Mouse (Mus musculus): ENCODE measurements around the gene Pard6b. TPM values are rescaled to one million over a fixed set of nuclear protein-coding genes. Genes with fewer than 3 reads are reported as not detected.
"Not testable (repeated sequence)": the region's sequence is repeated elsewhere in the genome, so short reads cannot be mapped to it uniquely, and the experiment has no call there.

Gene Pard6b
- total and polyA plus RNA-seq, 2 experiments from 2014 or later, result 3.5 to 6.5 TPM

DNA sequence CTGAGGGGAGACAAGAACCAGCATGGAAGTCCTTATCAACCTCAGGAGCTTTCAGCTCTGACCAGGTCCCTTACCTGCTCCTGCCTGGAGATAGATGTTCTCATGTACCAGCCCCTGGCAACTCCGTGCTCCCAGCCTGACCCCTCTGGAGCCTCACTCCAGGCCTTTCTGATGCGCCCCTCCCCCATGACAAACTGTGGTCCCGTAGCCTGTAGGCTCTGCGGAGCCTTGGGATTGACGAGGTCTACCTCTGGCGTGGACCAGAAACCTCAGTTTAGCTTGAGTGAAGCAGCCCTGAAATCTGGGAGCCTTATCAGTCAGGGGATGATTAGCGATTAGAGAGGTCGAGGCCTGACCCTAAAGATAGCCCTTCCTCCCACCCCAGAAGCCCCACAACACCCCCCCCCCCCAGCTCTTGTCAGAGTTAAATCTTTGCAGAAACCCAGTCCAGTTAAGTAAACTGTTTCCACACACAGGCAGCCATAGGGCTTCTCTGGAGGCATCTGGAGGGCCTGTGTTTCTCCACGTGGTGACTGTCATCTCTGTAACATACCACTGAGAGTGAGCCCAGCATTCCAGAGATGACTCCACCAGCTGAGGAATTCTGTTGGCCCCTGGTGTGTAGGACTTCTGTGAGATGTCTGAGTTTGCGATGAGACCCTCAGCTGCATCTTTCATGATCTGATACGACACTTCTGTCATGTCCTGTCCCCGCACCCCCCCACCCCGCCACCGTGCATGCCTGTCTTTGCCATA lies 24.7 kb upstream of the Pard6b start:
- H3K36me3 ChIP-seq (replicated peaks; ENCODE audit: control insufficient read depth, insufficient read depth, low read length), result no peaks in the 10 kb centered on the region

GRCm38 (mm10) chr2:168056666-168056933 lies 24.2 kb upstream of the Pard6b start:
- no peaks in the 10 kb centered on the region for H3K36me3 ChIP-seq (replicated peaks; ENCODE audit: control insufficient read depth, insufficient read depth, low read length)
- DNase-seq (ENCODE audit: low spot score) (no peak), ATAC-seq (ENCODE audit: insufficient read depth, low read depth) (no peak)
- 0 out of 2 replicates have a peak overlapping the region, but pooled peaks have one; percentile 3 for H3K4me2 ChIP-seq (ENCODE audit: low read depth, low read length)
- H3K27ac ChIP-seq (ENCODE audit: low read depth), result peak overlapping the region; percentile 46; the same call in 1 of the 2 replicates
- no peak overlapping the region for H3K4me3 ChIP-seq (ENCODE audit: low read depth, low read length)
- no peak overlapping the region for H3K9ac ChIP-seq (replicated peaks; ENCODE audit: low read depth, low read length)
- H3K9me3 ChIP-seq (replicated peaks; ENCODE audit: control insufficient read depth, low read length), result no peaks in the 10 kb centered on the region
- peaks cover 11% of the 10 kb centered on the region for H3K4me1 ChIP-seq (ENCODE audit: control insufficient read depth, insufficient read depth)
- no peak for TF ChIP-seq CTCF (IDR thresholded peaks at IDR 0.05; ENCODE audit: low read depth)
- whole genome bisulfite sequencing, result 31% methylated on average over 8 of the region's 8 CpGs
- H3K27me3 ChIP-seq (ENCODE audit: control insufficient read depth, insufficient read depth, low read length), result 0 out of 2 replicates have a peak, but pooled peaks cover 2% of the 10 kb centered on the region

More for the DNA sequence above, 24.7 kb upstream of the Pard6b start:
- DNase-seq (ENCODE audit: low spot score), result peak; percentile 36
- Histone ChIP-seq H3K9me3 (replicated peaks; ENCODE audit: control insufficient read depth, low read length) (no peaks in the 10 kb centered on the region), H3K4me1 (ENCODE audit: control insufficient read depth, insufficient read depth) (peaks cover 11% of the 10 kb centered on the region), H3K4me3 (ENCODE audit: low read depth, low read length) (no peak overlapping the region), H3K27ac (ENCODE audit: low read depth) (peak overlapping the region; percentile 46), H3K27me3 (ENCODE audit: control insufficient read depth, insufficient read depth, low read length) (peaks cover 7% of the 10 kb centered on the region), H3K4me2 (ENCODE audit: low read depth, low read length) (0 out of 2 replicates have a peak overlapping the region, but pooled peaks have one; percentile 3), H3K9ac (replicated peaks; ENCODE audit: low read depth, low read length) (no peak overlapping the region)
- WGBS, result 19% methylated on average over 14 of the region's 14 CpGs
- ATAC-seq (ENCODE audit: insufficient read depth, low read depth), result peak; percentile 67
- TF ChIP-seq CTCF (IDR thresholded peaks at IDR 0.05; ENCODE audit: low read depth) (no peak), EP300 (IDR thresholded peaks at IDR 0.05; ENCODE audit: low read depth) (0 out of 2 replicates have a peak, but pooled peaks have one; percentile 20)

DNA sequence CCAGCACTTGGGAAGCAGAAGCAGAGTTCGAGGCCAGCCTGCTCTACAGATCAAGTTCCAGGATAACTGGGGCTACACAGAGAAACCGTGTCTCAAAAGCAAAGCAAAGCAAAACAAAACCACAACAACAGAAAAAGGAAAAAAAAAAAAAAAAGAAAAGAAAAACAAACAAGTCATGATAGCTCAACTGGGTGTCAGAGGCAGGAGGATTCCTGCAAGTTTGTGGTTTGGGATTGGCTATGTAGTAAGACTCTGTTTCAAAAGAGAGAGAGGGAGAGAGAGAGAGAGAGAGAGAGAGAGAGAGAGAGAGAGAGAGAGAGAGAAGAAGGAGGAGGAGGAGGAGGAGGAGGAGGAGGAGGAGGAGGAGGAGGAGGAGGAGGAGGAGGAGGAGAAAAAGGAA lies 22.9 kb upstream of the Pard6b start:
- H3K27ac ChIP-seq (ENCODE audit: low read depth); H3K36me3 ChIP-seq (replicated peaks; ENCODE audit: control insufficient read depth, insufficient read depth, low read length); H3K9me3 ChIP-seq (replicated peaks; ENCODE audit: control insufficient read depth, low read length); DNase-seq (ENCODE audit: low spot score); H3K4me2 ChIP-seq (ENCODE audit: low read depth, low read length); H3K4me3 ChIP-seq (ENCODE audit: low read depth, low read length); H3K9ac ChIP-seq (replicated peaks; ENCODE audit: low read depth, low read length); H3K27me3 ChIP-seq (ENCODE audit: control insufficient read depth, insufficient read depth, low read length); ATAC-seq (ENCODE audit: insufficient read depth, low read depth): not testable (repeated sequence)
- 78% methylated on average over 2 of the region's 2 CpGs for WGBS
- H3K4me1 ChIP-seq (ENCODE audit: control insufficient read depth, insufficient read depth), result peaks cover 11% of the 10 kb centered on the region

GRCm38 (mm10) chr2:168058488-168059199 lies 22.2 kb upstream of the Pard6b start:
- DNase-seq (ENCODE audit: low spot score) (no peak), ATAC-seq (ENCODE audit: insufficient read depth, low read depth) (peak; percentile 50)
- H3K4me3 ChIP-seq (ENCODE audit: low read depth, low read length), result no peak overlapping the region
- no peaks in the 10 kb centered on the region for H3K9me3 ChIP-seq (replicated peaks; ENCODE audit: control insufficient read depth, low read length)
- H3K4me1 ChIP-seq (ENCODE audit: control insufficient read depth, insufficient read depth), result peaks cover 11% of the 10 kb centered on the region
- no peaks in the 10 kb centered on the region for H3K36me3 ChIP-seq (replicated peaks; ENCODE audit: control insufficient read depth, insufficient read depth, low read length)
- H3K4me2 ChIP-seq (ENCODE audit: low read depth, low read length), result no peak overlapping the region
- H3K27me3 ChIP-seq (ENCODE audit: control insufficient read depth, insufficient read depth, low read length), result no peaks in the 10 kb centered on the region
- 23% methylated on average over 13 of the region's 13 CpGs for WGBS
- no peak overlapping the region for H3K27ac ChIP-seq (ENCODE audit: low read depth)
- H3K9ac ChIP-seq (replicated peaks; ENCODE audit: low read depth, low read length), result no peak overlapping the region
- TF ChIP-seq EP300 (IDR thresholded peaks at IDR 0.05; ENCODE audit: low read depth), result no peak
- TF ChIP-seq CTCF (IDR thresholded peaks at IDR 0.05; ENCODE audit: low read depth), result no peak

DNA sequence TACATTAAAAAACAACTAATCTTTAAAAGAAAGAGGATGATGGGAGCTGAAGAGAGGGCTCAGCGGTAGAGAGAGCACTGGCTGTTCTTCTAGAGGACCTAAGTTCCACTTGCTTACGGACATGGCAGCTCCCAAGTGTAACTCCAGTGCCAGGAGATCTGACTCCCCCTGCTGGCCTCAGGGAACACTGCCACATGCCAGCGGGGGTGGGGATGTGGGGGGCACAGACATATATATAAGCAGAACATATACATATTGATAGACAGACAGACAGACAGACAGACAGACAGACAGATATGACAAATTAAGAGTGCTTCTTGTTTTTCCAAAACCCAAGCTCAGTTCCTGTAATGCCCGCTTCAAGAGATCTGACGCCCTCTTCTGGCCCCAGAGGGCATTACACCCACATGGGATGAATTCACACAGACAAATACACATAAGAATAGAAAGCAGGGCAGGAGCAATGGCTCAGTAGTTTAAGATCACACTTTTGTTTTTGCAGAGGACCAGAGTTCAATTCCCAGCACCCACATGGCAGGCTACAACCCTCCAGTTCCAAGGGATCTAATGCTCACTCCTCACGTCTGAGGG lies 21.5 kb upstream of the Pard6b start:
- 82% methylated on average over 6 of the region's 6 CpGs for WGBS
- H3K27ac ChIP-seq (ENCODE audit: low read depth), result no peak overlapping the region
- peaks cover 11% of the 10 kb centered on the region for H3K4me1 ChIP-seq (ENCODE audit: control insufficient read depth, insufficient read depth)
- no peaks in the 10 kb centered on the region for H3K27me3 ChIP-seq (ENCODE audit: control insufficient read depth, insufficient read depth, low read length)
- DNase-seq (ENCODE audit: low spot score) (no peak), ATAC-seq (ENCODE audit: insufficient read depth, low read depth) (no peak)
- no peak overlapping the region for H3K4me3 ChIP-seq (ENCODE audit: low read depth, low read length)
- H3K9me3 ChIP-seq (replicated peaks; ENCODE audit: control insufficient read depth, low read length), result no peaks in the 10 kb centered on the region
- no peaks in the 10 kb centered on the region for H3K36me3 ChIP-seq (replicated peaks; ENCODE audit: control insufficient read depth, insufficient read depth, low read length)
- no peak overlapping the region for H3K4me2 ChIP-seq (ENCODE audit: low read depth, low read length)
- no peak overlapping the region for H3K9ac ChIP-seq (replicated peaks; ENCODE audit: low read depth, low read length)
- peak; percentile 15; the same call in 1 of the 2 replicates for TF ChIP-seq CTCF (IDR thresholded peaks at IDR 0.05; ENCODE audit: low read depth)
- no peak for TF ChIP-seq EP300 (IDR thresholded peaks at IDR 0.05; ENCODE audit: low read depth)
